Mouse (Mus musculus): Measurements from ENCODE around the gene Olfr112.

DNA sequence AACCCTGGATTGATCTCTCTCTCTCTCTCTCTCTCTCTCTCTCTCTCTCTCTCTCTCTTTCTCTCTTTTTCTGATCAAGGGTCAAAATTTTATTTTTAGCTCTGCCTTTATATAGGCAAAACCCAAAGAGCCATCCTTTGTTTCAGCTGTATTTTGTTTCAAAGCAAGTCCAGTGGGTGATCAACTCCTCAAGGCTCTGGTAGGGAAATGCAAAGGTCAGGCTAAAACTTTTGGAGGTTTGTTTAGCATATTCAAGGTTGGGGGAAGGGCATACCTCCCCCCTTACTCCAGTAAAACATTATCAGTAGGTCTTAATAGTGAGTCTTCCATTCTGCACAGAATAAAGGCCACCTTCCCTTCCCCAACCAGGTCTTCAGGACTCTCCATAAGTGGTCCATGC, 34.1 kb downstream of the Olfr112 start:
- no peak for TF ChIP-seq CTCF (IDR thresholded peaks at IDR 0.05; ENCODE audit: borderline replicate concordance, insufficient read depth, low read depth, low read length)
- no peak for TF ChIP-seq POLR2A (IDR thresholded peaks at IDR 0.05; ENCODE audit: borderline replicate concordance, insufficient read depth, low read length)

All from cerebellum, adult 2 months (tissue).